In the genomic region with DNA sequence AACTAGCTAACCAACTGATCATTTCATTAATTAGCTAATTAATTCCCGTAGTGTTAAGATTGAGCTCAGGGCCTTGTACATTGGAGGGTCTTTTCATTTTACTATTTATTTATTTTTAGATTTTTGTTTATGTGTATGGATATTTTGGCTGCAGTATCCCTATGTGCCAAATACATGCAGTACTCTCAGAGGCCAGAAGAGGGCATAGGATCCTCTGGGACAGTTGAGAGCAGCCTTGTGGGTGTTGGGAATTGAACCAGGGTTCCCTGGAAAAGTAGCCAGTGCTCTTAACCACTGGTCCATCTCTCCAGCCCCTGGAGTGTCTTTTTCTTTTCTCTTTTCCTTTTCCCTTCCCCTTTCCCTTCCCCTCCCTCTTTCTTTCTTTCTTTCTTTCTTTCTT, we compare ENCODE assay signal across 9 mouse cellular contexts. TPM values are rescaled to one million over a fixed set of nuclear protein-coding genes. Genes with fewer than 3 reads are reported as not detected.
DNase-seq lines count a peak whose midpoint lies in the region.
"Had no signal": no experiment of that assay in that cellular context is flagged by ENCODE, and none has a peak within 500 bp of the region (broad histone marks: within the 10 kb centered on the region; RNA-seq: fewer than 3 reads in every experiment).

No protein-coding gene starts in this region.

- intact Hi-C loops in left cerebral cortex, postnatal 14 days (cut with DNase I): loop anchor here (10.0 kb wide), 1 partner anchor 149 kb away; no protein-coding TSS in a partner anchor

- DNase-seq in cerebellum, adult 18-20 months: peak; percentile 28 to 29
- no peak for DNase-seq in cerebellum, adult 11 months
- peak; percentile 27 for DNase-seq in urinary bladder, postnatal 14 days (ENCODE audit: low spot score)
- no peak for DNase-seq in urinary bladder, postnatal 4 days (ENCODE audit: low spot score in 2 of 2)
- peak; percentile 19 for DNase-seq in kidney, postnatal 14 days
- no peak for DNase-seq in frontal cortex, postnatal 25 days (ENCODE audit: low spot score in 2 of 2)
- no peak for DNase-seq in urinary bladder, adult 2 months (ENCODE audit: low spot score)
- DNase-seq in left cerebral cortex, postnatal 14 days (ENCODE audit: low spot score in 2 of 2): no peak
- DNase-seq: layer of hippocampus, adult 9-11 months had no signal

RNA-seq across cellular contexts. Expression of a gene that starts 12.1 kb away (rescaled TPM):
- 0.46 and 1.1 TPM in 2 replicates for polyA plus RNA-seq in urinary bladder, adult 2 months (2012; rRNA removed)
- not detected for total RNA-seq in left cerebral cortex, postnatal 14 days (2021)

RNA-seq across cellular contexts. Expression of a gene that starts 22.6 kb away (rescaled TPM):
- polyA plus RNA-seq in urinary bladder, adult 2 months (2012; rRNA removed): not detected in 2 replicates
- under 1 TPM; 0.36 to 0.68 TPM for total RNA-seq in left cerebral cortex, postnatal 14 days (2021)

RNA-seq across cellular contexts. Expression of a gene that starts 45.1 kb away (rescaled TPM):
- polyA plus RNA-seq in urinary bladder, adult 2 months (2012; rRNA removed): 9.7 and 11.4 TPM in 2 replicates
- total RNA-seq in left cerebral cortex, postnatal 14 days (2021): 100 to 1,000 TPM; 154 to 162 TPM

RNA-seq across cellular contexts. Expression of a gene that starts 47.6 kb away (rescaled TPM):
- 14.6 and 19.2 TPM in 2 replicates for polyA plus RNA-seq in urinary bladder, adult 2 months (2012; rRNA removed)
- 1 to 10 TPM; 5.3 to 5.6 TPM for total RNA-seq in left cerebral cortex, postnatal 14 days (2021)

Comparison
In these comparisons a context has a peak if more than half of its experiments do, and no peak if none do; other contexts are left out.
1. DNase-seq: peak in cerebellum, adult 18-20 months (2 of 2), urinary bladder, postnatal 14 days (single experiment) and kidney, postnatal 14 days (single experiment); none in cerebellum, adult 11 months (single experiment), urinary bladder, postnatal 4 days (0 of 2), frontal cortex, postnatal 25 days (0 of 2), urinary bladder, adult 2 months (single experiment) and left cerebral cortex, postnatal 14 days (0 of 2).